Mouse (Mus musculus) intestine, embryonic 16.5 days (tissue): ENCODE measurements at regions not wholly inside any gene's neighbourhood (a gene's known extent, or its start where the extent isn't known, plus 50 kb on each side); places are given as distances from the start of the nearest gene placed in this dataset.

Source experiments
- ATAC-seq: fragments of 200-750 bp; cut with Nextera tagmentation; 2 replicates; pipeline ENCODE4 v1.8.0; 2017; ENCODE audit warnings: moderate TSS enrichment, moderate library complexity
- H3K27ac ChIP-seq: fragments of 300-500 bp; sonication (generic); 2 replicates; pipeline ENCODE4 v1.5.1; 2014; ENCODE audit warnings: mild to moderate bottlenecking, low read length
- H3K27me3 ChIP-seq: fragments of 300-500 bp; sonication (generic); replicated peaks from 2 replicates; pipeline ENCODE4 v1.6.1; 2014; ENCODE audit warnings: low read length, control low read depth, mixed read lengths; ENCODE audit not compliant: control insufficient read depth, insufficient read depth
- H3K36me3 ChIP-seq: fragments of 300-500 bp; sonication (generic); 2 replicates; pipeline ENCODE4 v1.6.1; 2014; ENCODE audit warnings: low read length, control low read depth; ENCODE audit not compliant: control insufficient read depth, insufficient read depth
- H3K4me1 ChIP-seq: fragments of 300-500 bp; sonication (generic); 2 replicates; pipeline ENCODE4 v1.6.1; 2014; ENCODE audit warnings: low read length, control low read depth, mixed read lengths; ENCODE audit not compliant: control insufficient read depth, insufficient read depth
- H3K4me2 ChIP-seq: fragments of 300-500 bp; sonication (generic); 2 replicates; pipeline ENCODE4 v1.6.1; 2014; ENCODE audit warnings: low read depth, low read length, control low read depth
- H3K4me3 ChIP-seq: fragments of 300-500 bp; sonication (generic); 2 replicates; pipeline ENCODE4 v1.5.1; 2014; ENCODE audit warnings: mild to moderate bottlenecking, low read length
- H3K9ac ChIP-seq: fragments of 300-500 bp; sonication (generic); 2 replicates; pipeline ENCODE4 v1.6.1; 2014; ENCODE audit warnings: low read depth, low read length
- H3K9me3 ChIP-seq: fragments of 300-500 bp; sonication (generic); 2 replicates; pipeline ENCODE4 v1.6.1; 2016; ENCODE audit warnings: low read length, control low read depth; ENCODE audit not compliant: control insufficient read depth
- WGBS: fragments of 180-500 bp; shearing (Covaris S2); extraction: QIAGEN DNeasy Blood & Tissue Kit; methylation state at CpG from one replicate; pipeline ENCODE4 v1.1.7; 2014; 5-methylcytosine and 5-hydroxymethylcytosine counted together

DNA sequence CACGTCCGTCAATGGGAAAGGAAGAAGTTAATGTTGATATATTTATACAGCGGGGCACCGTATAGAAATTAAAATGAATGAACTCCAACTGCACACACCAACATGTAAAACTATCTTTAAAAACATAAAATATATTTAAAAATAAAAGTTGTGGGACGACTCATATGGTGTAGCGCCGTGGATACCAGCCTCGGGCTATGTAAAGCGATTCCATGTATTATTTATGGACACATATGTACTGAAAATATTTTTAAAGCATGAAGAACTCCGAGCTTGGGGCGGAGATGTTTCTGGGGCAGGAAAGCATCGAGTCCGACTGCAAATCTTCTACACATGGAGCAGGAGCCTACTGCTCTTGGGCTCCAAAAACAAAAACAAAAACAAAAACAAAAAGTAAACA lies 182.4 kb downstream of the Cryba4 start:
- no peak overlapping the region for H3K27ac ChIP-seq
- no peak overlapping the region for H3K4me2 ChIP-seq
- no peaks in the 10 kb centered on the region for H3K36me3 ChIP-seq
- no peaks in the 10 kb centered on the region for H3K4me1 ChIP-seq
- H3K9ac ChIP-seq = no peak overlapping the region
- no peak for ATAC-seq
- no peaks in the 10 kb centered on the region for H3K9me3 ChIP-seq
- no peaks in the 10 kb centered on the region for H3K27me3 ChIP-seq
- no peak overlapping the region for H3K4me3 ChIP-seq
- 85% methylated on average over 13 of the region's 13 CpGs for WGBS

DNA sequence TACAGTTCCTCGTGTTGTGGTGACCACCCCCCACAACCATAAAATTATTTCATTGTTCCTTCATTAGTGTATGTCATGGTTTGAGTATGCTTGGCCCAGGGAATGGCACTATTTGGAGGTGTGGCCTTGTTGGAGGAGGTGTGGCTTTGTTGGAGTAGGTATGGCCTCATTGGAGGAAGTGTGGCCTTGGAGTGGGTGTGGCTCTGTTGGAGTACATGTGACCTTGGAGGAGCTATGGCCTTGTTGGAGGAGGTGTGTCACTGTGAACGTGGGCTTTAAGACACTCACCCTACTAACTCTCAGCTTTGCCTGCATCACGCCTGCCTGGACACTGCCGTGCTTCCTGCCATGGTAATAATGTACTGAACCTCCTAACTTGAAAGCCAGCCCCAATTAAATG lies 179.9 kb downstream of the Cryba4 start:
- WGBS = 60% methylated on average over 4 of the region's 4 CpGs

DNA sequence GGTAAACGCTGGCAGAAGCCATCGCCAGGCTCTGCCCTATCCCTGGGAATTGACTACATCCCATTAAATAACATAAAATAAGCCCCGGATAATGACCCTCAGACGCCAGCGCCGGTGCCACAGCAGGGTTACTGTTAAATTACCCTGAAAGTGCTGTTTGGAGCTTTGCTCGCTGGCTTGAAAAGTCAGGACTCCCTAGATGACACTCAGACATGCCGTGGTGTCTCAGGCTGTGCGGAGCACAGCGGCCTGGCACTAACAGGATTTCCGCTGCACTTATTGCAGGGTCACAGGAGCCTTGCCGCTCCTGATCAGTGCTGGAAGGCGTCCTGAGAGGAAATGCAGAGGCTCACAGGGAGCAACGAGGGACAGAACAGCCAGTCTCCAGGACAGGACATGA lies 175.2 kb downstream of the Cryba4 start:
- WGBS = 60% methylated on average over 14 of the region's 14 CpGs
- no peaks in the 10 kb centered on the region for H3K27me3 ChIP-seq
- no peak overlapping the region for H3K27ac ChIP-seq
- H3K9ac ChIP-seq = no peak overlapping the region
- no peaks in the 10 kb centered on the region for H3K4me1 ChIP-seq
- H3K4me2 ChIP-seq = no peak overlapping the region
- no peak for ATAC-seq
- H3K4me3 ChIP-seq = no peak overlapping the region
- no peaks in the 10 kb centered on the region for H3K36me3 ChIP-seq
- H3K9me3 ChIP-seq = 0 out of 2 replicates have a peak, but pooled peaks cover 3% of the 10 kb centered on the region

More for the DNA sequence above, 179.9 kb downstream of the Cryba4 start:
- no peak overlapping the region for H3K9ac ChIP-seq
- no peak for ATAC-seq
- H3K27me3 ChIP-seq = no peaks in the 10 kb centered on the region
- no peak overlapping the region for H3K4me2 ChIP-seq
- no peaks in the 10 kb centered on the region for H3K4me1 ChIP-seq
- no peak overlapping the region for H3K27ac ChIP-seq
- H3K36me3 ChIP-seq = no peaks in the 10 kb centered on the region
- H3K4me3 ChIP-seq = no peak overlapping the region
- H3K9me3 ChIP-seq = no peaks in the 10 kb centered on the region

DNA sequence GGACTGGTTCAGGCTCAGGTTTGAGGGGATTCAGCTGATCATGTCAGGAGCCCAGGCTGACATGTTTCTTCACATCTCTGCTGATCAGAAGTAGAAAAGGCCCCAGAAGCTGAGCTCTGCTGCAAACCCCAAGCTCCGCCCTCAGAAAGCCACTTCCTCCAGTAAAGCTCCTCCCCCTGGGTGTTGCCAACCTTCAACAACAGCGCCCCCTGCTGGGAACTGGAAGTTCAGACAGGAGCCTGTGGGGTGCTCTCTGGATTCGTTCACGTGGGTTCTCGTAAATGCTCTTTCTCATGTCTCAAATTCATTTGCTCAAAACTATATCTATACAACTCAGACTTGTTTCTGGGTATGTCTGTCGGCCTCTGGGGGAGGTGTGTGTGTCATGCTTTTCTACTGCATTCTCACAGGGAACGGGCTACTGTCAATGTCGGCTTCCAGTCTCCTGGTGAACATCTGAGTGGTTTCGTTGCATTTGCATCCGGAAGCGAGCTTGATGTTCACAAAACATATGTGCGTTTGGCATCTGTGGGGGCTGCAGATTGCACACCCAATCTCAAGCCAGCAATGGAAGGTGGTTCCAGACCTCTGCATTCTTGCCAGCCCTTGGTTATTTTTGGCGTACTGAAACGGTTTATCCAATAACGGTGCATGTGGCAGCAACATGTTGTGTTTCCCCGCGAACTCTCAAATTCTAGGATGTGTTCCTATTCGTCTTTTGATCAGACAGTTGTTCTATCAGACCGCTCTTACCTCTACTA lies 174.3 kb downstream of the Cryba4 start:
- no peaks in the 10 kb centered on the region for H3K36me3 ChIP-seq
- H3K27ac ChIP-seq = no peak overlapping the region
- WGBS = 79% methylated on average over 19 of the region's 19 CpGs
- no peak overlapping the region for H3K9ac ChIP-seq
- 0 out of 2 replicates have a peak, but pooled peaks cover 3% of the 10 kb centered on the region for H3K9me3 ChIP-seq
- no peak overlapping the region for H3K4me2 ChIP-seq
- no peak overlapping the region for H3K4me3 ChIP-seq
- no peak for ATAC-seq
- no peaks in the 10 kb centered on the region for H3K4me1 ChIP-seq
- H3K27me3 ChIP-seq = no peaks in the 10 kb centered on the region

DNA sequence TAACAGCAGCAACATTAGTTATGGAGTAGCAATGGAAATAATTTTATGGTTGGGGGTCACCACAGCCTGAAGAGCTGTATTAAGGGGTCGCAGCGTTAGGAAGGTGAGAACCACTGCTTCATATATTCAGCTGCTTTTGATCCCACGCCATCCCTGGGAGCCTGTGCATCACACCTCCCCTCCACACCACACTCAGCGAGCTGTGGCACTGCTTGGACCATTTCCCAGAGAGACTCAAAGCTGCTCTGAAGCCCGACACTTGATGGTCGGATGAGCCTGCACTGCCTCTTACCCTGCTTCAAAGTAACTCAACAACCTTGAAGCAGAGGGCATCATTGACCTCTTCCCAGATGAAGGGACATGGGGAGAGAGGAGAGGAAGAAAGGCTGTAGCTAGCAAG lies 171.3 kb downstream of the Cryba4 start:
- Histone ChIP-seq H3K9ac (no peak overlapping the region), H3K9me3 (0 out of 2 replicates have a peak, but pooled peaks cover 3% of the 10 kb centered on the region), H3K27me3 (no peaks in the 10 kb centered on the region), H3K4me1 (no peaks in the 10 kb centered on the region), H3K36me3 (no peaks in the 10 kb centered on the region), H3K27ac (no peak overlapping the region), H3K4me2 (no peak overlapping the region), H3K4me3 (no peak overlapping the region)
- ATAC-seq = no peak
- WGBS = 75% methylated on average over 6 of the region's 6 CpGs

DNA sequence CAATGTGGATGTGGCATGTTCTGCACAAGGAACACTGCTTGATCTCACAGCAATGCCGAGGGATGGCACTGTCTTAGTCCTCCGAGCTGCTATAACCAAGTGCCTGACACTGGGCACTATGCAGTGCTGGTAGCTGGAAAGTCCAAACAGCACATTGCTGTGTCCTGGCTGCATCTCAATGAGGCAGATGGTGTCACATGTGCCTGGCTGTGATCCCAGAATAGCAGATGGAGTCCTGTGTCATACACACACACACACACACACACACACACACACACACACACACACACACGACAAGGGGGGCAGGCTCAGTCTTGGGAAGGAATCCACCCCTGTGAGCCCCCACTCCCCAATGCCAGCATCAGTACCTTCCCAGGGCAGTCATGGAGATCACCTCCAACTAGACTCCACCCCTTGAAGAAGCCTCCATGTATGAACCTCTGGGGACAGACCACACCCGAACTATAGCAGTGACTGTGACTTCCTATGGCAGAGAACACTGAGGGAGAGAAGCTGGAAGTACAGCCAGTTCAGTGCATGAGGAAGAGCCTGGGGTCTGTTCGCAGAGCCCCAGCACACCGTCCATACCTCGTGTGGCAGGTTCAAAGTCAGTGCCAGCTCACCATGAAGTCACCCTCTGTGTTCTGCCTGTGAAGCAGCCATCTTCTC lies 160.3 kb downstream of the Cryba4 start:
- 74% methylated on average over 7 of the region's 7 CpGs for WGBS

DNA sequence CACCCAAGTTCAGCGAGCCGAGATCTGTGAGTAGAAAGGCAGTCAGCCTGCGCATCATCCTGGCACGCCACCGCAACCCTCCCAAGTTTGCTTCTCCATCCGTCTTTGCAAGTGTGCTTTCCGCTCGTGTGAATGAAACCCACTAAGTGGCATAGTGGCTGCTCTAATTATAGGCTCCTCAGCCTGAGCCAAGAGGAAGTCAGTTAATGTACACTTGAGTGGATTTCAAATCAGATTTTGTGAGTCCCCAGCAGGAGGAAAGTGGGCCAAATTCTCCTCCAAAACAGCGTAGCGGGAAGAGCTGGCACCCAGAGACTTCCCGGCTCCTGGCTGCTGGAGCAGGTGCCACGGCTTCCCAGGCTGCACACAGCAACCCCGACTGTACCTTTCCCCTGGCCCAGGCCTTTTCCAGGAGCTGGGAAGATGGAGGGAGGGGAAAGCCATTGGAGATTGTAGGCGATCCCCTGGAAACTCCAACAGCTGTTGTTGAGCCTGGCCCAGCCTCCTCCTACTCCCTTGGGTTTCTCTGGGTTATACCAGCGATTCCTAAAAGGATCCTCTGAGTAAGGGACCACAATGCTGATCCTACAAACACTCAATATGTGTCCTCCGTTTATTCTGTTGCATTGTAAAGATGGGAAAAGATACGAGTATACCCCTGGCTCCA lies 158.3 kb downstream of the Cryba4 start:
- Histone ChIP-seq H3K36me3 (no peaks in the 10 kb centered on the region), H3K9ac (no peak overlapping the region), H3K4me2 (no peak overlapping the region), H3K27ac (no peak overlapping the region), H3K4me1 (no peaks in the 10 kb centered on the region), H3K4me3 (no peak overlapping the region), H3K9me3 (no peaks in the 10 kb centered on the region), H3K27me3 (no peaks in the 10 kb centered on the region)
- 75% methylated on average over 17 of the region's 17 CpGs for WGBS
- no peak for ATAC-seq

More for the DNA sequence above, 160.3 kb downstream of the Cryba4 start:
- Histone ChIP-seq H3K4me3 (no peak overlapping the region), H3K4me1 (no peaks in the 10 kb centered on the region), H3K9ac (no peak overlapping the region), H3K27ac (no peak overlapping the region), H3K9me3 (no peaks in the 10 kb centered on the region), H3K36me3 (no peaks in the 10 kb centered on the region), H3K27me3 (no peaks in the 10 kb centered on the region), H3K4me2 (no peak overlapping the region)
- no peak for ATAC-seq

DNA sequence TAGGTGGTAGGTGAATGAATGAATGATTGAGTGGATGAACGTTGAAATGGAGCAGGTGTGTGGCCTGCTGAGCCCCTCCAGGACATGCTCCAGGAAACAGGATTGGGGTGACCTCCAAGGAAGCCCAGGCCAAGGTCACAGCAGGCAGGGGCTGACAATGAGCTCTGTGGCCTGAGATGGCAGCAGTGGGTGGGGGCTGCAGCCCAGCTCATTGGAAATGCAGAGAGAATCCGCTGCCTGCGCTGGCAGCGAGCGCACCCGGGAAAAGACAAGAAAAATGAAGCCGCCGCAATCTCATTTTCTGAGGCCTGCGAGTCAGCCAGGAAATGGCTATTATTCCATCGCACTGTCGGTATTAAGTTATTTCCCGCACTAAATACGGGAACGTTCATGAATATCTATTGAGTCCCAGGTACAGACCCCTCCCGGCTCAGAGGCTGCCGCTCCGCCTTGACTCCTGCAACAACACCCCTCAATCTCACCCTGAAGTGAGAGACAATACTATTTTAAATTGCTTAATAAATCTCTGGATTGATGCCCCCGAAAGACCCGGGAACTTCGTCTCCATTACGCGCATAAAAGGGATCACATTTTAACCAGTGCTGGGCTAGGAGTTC lies 153.7 kb downstream of the Cryba4 start:
- no peak for ATAC-seq
- no peaks in the 10 kb centered on the region for H3K9me3 ChIP-seq
- H3K27me3 ChIP-seq = no peaks in the 10 kb centered on the region
- H3K9ac ChIP-seq = no peak overlapping the region
- H3K4me3 ChIP-seq = no peak overlapping the region
- peaks cover 3% of the 10 kb centered on the region; the same call in 1 of the 2 replicates for H3K4me1 ChIP-seq
- 55% methylated on average over 22 of the region's 22 CpGs for WGBS
- no peak overlapping the region for H3K4me2 ChIP-seq
- H3K27ac ChIP-seq = no peak overlapping the region
- no peaks in the 10 kb centered on the region for H3K36me3 ChIP-seq
